Mouse (Mus musculus): ENCODE measurements around the gene Ccl27b.
"Not testable (repeated sequence)": the region's sequence is repeated elsewhere in the genome, so short reads cannot be mapped to it uniquely, and the experiment has no call there.

- TF ChIP-seq GATA1 (IDR thresholded peaks at IDR 0.05; ENCODE audit: borderline replicate concordance, low read length); FLI1 (IDR thresholded peaks at IDR 0.05; ENCODE audit: low read length): not testable (repeated sequence)
These were observed 24.3 kb downstream of the Ccl27b start for GRCm38 (mm10) chr4:42679365-42679764.

All from megakaryocyte, embryonic 14.5 days (primary cell).